Mouse (Mus musculus) stomach, postnatal 0 days (tissue): ENCODE measurements at regions not wholly inside any gene's neighbourhood (a gene's known extent, or its start where the extent isn't known, plus 50 kb on each side); places are given as distances from the start of the nearest gene placed in this dataset.

Experiments
- ATAC-seq: fragments of 200-750 bp; cut with Nextera tagmentation; 2 replicates; pipeline ENCODE4 v1.8.0; 2017; ENCODE audit not compliant: low FRiP score, low TSS enrichment
- DNase-seq: peaks from one replicate; pipeline ENCODE4 v3.0.0-alpha.2; 2016; ENCODE audit warnings: low spot score
- H3K27ac ChIP-seq: fragments of 300-500 bp; sonication (generic); replicated peaks from 2 replicates; pipeline ENCODE4 v1.5.1; 2014; ENCODE audit warnings: mild to moderate bottlenecking, control low read depth
- H3K27me3 ChIP-seq: fragments of 300-500 bp; sonication (generic); 2 replicates; pipeline ENCODE4 v1.6.1; 2014; ENCODE audit warnings: low read length; ENCODE audit not compliant: control insufficient read depth, insufficient read depth
- H3K36me3 ChIP-seq: fragments of 300-500 bp; sonication (generic); 2 replicates; pipeline ENCODE4 v1.6.1; 2014; ENCODE audit warnings: low read length, mixed read lengths; ENCODE audit not compliant: control insufficient read depth, insufficient read depth
- H3K4me1 ChIP-seq: fragments of 300-500 bp; sonication (generic); replicated peaks from 2 replicates; pipeline ENCODE4 v1.6.1; 2014; ENCODE audit warnings: antibody characterized with exemption; ENCODE audit not compliant: control insufficient read depth, insufficient read depth
- H3K4me2 ChIP-seq: fragments of 300-500 bp; sonication (generic); replicated peaks from 2 replicates; pipeline ENCODE4 v1.6.1; 2014; ENCODE audit warnings: low read depth, mild to moderate bottlenecking, control low read depth, moderate library complexity
- H3K4me3 ChIP-seq: fragments of 300-500 bp; sonication (generic); 2 replicates; pipeline ENCODE4 v1.5.1; 2014; ENCODE audit warnings: low read depth, low read length, control low read depth
- H3K9ac ChIP-seq: fragments of 300-500 bp; sonication (generic); 2 replicates; pipeline ENCODE4 v1.6.1; 2014; ENCODE audit warnings: mild to moderate bottlenecking, low read length, control low read depth, mixed read lengths
- H3K9me3 ChIP-seq: fragments of 300-500 bp; sonication (generic); 2 replicates; pipeline ENCODE4 v1.6.1; 2016; ENCODE audit warnings: low read length; ENCODE audit not compliant: control insufficient read depth
- CTCF ChIP-seq: IDR thresholded peaks from 2 replicates; pipeline ENCODE4 v1.5.1; 2016; ENCODE audit warnings: antibody characterized with exemption, low read depth, mild to moderate bottlenecking, moderate library complexity
- EP300 ChIP-seq: optimal IDR thresholded peaks from 2 replicates; pipeline ENCODE3; 2016; ENCODE audit warnings: antibody characterized with exemption
- whole genome bisulfite sequencing: fragments of 180-500 bp; shearing (Covaris S2); extraction: QIAGEN DNeasy Blood & Tissue Kit; methylation state at CpG from one replicate; pipeline ENCODE4 v1.1.7; 2014; 5-methylcytosine and 5-hydroxymethylcytosine counted together

GRCm38 (mm10) chr7:113086158-113086557 lies 121.1 kb upstream of the Arntl start:
- H3K36me3 ChIP-seq: no peaks in the 10 kb centered on the region
- no peak overlapping the region for H3K4me3 ChIP-seq
- H3K27ac ChIP-seq: no peak overlapping the region
- TF ChIP-seq EP300 (no peak), CTCF (no peak)
- no peaks in the 10 kb centered on the region for H3K27me3 ChIP-seq
- ATAC-seq (no peak), DNase-seq (no peak)
- H3K9ac ChIP-seq: no peak overlapping the region
- no peaks in the 10 kb centered on the region for H3K9me3 ChIP-seq
- WGBS: 53% methylated on average over 1 of the region's 1 CpGs
- no peak overlapping the region for H3K4me2 ChIP-seq
- no peaks in the 10 kb centered on the region for H3K4me1 ChIP-seq

GRCm38 (mm10) chr7:113087646-113088045 lies 119.6 kb upstream of the Arntl start:
- Histone ChIP-seq H3K27ac (no peak overlapping the region), H3K9me3 (no peaks in the 10 kb centered on the region), H3K4me2 (no peak overlapping the region), H3K36me3 (no peaks in the 10 kb centered on the region), H3K4me3 (no peak overlapping the region), H3K9ac (no peak overlapping the region), H3K4me1 (no peaks in the 10 kb centered on the region), H3K27me3 (no peaks in the 10 kb centered on the region)
- no peak; the same call in 1 of the 2 replicates for ATAC-seq
- no peak for TF ChIP-seq EP300
- no peak for TF ChIP-seq CTCF
- WGBS: 60% methylated on average over 5 of the region's 5 CpGs
- DNase-seq: no peak

DNA sequence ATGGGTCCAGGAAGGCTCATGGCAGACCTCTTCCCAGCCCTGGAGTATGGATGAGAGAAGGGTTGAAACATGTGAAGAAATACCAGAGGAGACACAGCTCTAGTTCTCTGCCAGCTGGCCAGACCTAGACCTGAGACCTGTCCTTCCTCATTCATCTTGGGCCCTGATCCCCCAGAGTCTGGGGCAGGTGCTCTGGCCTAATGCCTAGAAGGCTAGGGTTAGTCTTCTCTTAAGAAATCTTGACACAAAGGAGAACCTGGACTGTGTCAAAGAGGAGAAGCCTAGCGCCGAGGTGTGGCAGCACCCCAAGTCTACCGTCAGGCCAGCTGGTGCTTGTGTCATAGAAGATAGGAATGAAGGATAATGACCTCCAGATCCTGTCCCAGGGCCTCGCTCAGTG lies 118.2 kb upstream of the Arntl start:
- ATAC-seq: 0 out of 2 replicates have a peak, but pooled peaks have one; percentile 32
- H3K27ac ChIP-seq: no peak overlapping the region
- no peak overlapping the region for H3K4me2 ChIP-seq
- H3K36me3 ChIP-seq: no peaks in the 10 kb centered on the region
- no peaks in the 10 kb centered on the region for H3K27me3 ChIP-seq
- no peaks in the 10 kb centered on the region for H3K9me3 ChIP-seq
- no peaks in the 10 kb centered on the region for H3K4me1 ChIP-seq
- no peak overlapping the region for H3K9ac ChIP-seq
- TF ChIP-seq EP300: no peak
- TF ChIP-seq CTCF: no peak
- DNase-seq: no peak
- no peak overlapping the region for H3K4me3 ChIP-seq
- 45% methylated on average over 4 of the region's 4 CpGs for WGBS

DNA sequence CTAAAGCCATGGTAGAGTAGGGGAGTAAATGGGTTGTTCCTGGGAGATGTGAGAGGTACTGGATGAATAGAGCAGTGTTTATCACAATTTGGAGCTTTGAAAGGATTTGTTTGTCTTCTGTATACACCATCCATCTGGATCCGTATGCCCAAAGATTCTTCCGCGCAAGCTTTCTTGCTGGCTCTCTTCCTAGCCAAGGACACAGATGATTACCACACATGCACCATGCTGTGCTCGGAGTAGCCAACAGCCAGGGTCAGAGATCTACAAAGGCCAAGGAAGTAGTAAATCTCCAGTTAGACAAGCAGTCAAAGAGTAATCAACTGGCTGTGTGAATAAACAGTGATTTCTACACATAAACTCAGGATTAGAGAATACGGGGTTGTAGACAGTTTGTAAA lies 113.3 kb upstream of the Arntl start:
- TF ChIP-seq EP300: no peak
- TF ChIP-seq CTCF: no peak
- no peak overlapping the region for H3K9ac ChIP-seq
- ATAC-seq (peak; percentile 53; the same call in 1 of the 2 replicates), DNase-seq (no peak)
- no peaks in the 10 kb centered on the region for H3K36me3 ChIP-seq
- H3K4me1 ChIP-seq: no peaks in the 10 kb centered on the region
- no peak overlapping the region for H3K27ac ChIP-seq
- H3K27me3 ChIP-seq: no peaks in the 10 kb centered on the region
- no peak overlapping the region for H3K4me3 ChIP-seq
- no peak overlapping the region for H3K4me2 ChIP-seq
- WGBS: 38% methylated on average over 5 of the region's 5 CpGs
- H3K9me3 ChIP-seq: no peaks in the 10 kb centered on the region

GRCm38 (mm10) chr7:113095092-113095491 lies 112.2 kb upstream of the Arntl start:
- H3K4me1 ChIP-seq: no peaks in the 10 kb centered on the region
- ATAC-seq: no peak

DNA sequence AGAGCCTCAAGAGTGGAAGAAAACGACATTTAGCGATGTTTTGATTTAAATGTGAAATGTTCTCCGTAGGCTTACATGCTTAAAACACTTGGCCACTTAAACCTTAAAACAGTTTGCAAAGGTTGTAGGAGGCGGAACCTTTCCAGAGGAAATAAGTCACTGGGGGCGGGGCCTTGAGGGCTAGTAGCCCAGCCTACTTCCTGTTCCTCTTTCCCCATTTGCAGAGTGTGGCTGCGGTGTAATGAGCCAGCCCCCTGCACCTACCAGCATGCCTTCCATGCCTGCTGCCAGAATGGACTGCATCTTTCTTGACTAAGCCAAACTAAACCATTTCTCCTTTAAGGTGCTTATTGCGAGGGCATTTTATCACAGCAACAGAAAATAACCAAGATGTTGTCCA lies 103.0 kb upstream of the Arntl start:
- Histone ChIP-seq H3K27me3 (no peaks in the 10 kb centered on the region), H3K9ac (no peak overlapping the region), H3K4me2 (no peak overlapping the region), H3K9me3 (no peaks in the 10 kb centered on the region), H3K4me1 (no peaks in the 10 kb centered on the region; the same call in 1 of the 2 replicates), H3K36me3 (no peaks in the 10 kb centered on the region), H3K4me3 (no peak overlapping the region), H3K27ac (no peak overlapping the region)
- DNase-seq: no peak
- WGBS: 90% methylated on average over 7 of the region's 7 CpGs
- no peak for ATAC-seq
- TF ChIP-seq CTCF (no peak), EP300 (no peak)

More at GRCm38 (mm10) chr7:113095092-113095491, 112.2 kb upstream of the Arntl start:
- H3K36me3 ChIP-seq: no peaks in the 10 kb centered on the region
- no peaks in the 10 kb centered on the region for H3K9me3 ChIP-seq
- no peak for DNase-seq
- no peak overlapping the region for H3K4me3 ChIP-seq
- no peak overlapping the region for H3K27ac ChIP-seq
- no peaks in the 10 kb centered on the region for H3K27me3 ChIP-seq
- no peak for TF ChIP-seq EP300
- TF ChIP-seq CTCF: no peak
- no peak overlapping the region for H3K9ac ChIP-seq
- H3K4me2 ChIP-seq: no peak overlapping the region
- 75% methylated on average over 3 of the region's 3 CpGs for whole genome bisulfite sequencing
